Mouse (Mus musculus) cortical plate, adult 2 months (tissue): ENCODE measurements around the gene Ror1. TPM values are rescaled to one million over a fixed set of nuclear protein-coding genes. Genes with fewer than 3 reads are reported as not detected.

Experiments
- H3K27ac ChIP-seq: fragments of 200-500 bp; 2 replicates; pipeline ENCODE4 v1.5.1; 2012; ENCODE audit warnings: low read length, control low read depth, inconsistent platforms; ENCODE audit not compliant: insufficient read depth
- H3K4me1 ChIP-seq: fragments of 200-500 bp; 2 replicates; pipeline ENCODE4 v1.6.1; 2011; ENCODE audit warnings: low read length; ENCODE audit not compliant: control insufficient read depth, insufficient read depth
- H3K4me3 ChIP-seq: fragments of 200-500 bp; 2 replicates; pipeline ENCODE4 v1.5.1; 2011; ENCODE audit warnings: mild to moderate bottlenecking, low read length, control low read depth; ENCODE audit not compliant: insufficient read depth
- CTCF ChIP-seq: fragments of 200-500 bp; IDR thresholded peaks from 2 replicates; pipeline ENCODE4 v1.5.1; 2011; ENCODE audit warnings: mild to moderate bottlenecking, control low read depth, low read length; ENCODE audit not compliant: insufficient read depth; ENCODE audit errors: extremely low read depth
- POLR2A ChIP-seq: fragments of 200-500 bp; IDR thresholded peaks from 2 replicates; pipeline ENCODE4 v1.6.1; 2011; ENCODE audit warnings: mild to moderate bottlenecking, low read length, control low read depth; ENCODE audit not compliant: insufficient read depth; ENCODE audit errors: extremely low read depth
- polyA plus RNA-seq: library from polyadenylated mRNA; depleted of rRNA; stranded (reverse); fragments of >200 nt; gene quantifications from 2 replicates; pipeline ENCODE4 v1.2.3, GENCODE M21; 2012

Ror1 gene
- polyA plus RNA-seq, 1 experiment, result 0.42 TPM

- H3K4me3 ChIP-seq, result no peak overlapping the region
- no peak for TF ChIP-seq CTCF
- TF ChIP-seq POLR2A, result no peak
- no peaks in the 10 kb centered on the region for H3K4me1 ChIP-seq
- no peak overlapping the region for H3K27ac ChIP-seq
Measured at GRCm38 (mm10) chr4:100059811-100060210, 35.8 kb upstream of the Ror1 start.

- H3K4me1 ChIP-seq, result no peaks in the 10 kb centered on the region
- no peak overlapping the region for H3K4me3 ChIP-seq
- no peak for TF ChIP-seq POLR2A
- TF ChIP-seq CTCF, result no peak
- H3K27ac ChIP-seq, result no peak overlapping the region
Measured at GRCm38 (mm10) chr4:100061396-100062066, 34.1 kb upstream of the Ror1 start.

DNA sequence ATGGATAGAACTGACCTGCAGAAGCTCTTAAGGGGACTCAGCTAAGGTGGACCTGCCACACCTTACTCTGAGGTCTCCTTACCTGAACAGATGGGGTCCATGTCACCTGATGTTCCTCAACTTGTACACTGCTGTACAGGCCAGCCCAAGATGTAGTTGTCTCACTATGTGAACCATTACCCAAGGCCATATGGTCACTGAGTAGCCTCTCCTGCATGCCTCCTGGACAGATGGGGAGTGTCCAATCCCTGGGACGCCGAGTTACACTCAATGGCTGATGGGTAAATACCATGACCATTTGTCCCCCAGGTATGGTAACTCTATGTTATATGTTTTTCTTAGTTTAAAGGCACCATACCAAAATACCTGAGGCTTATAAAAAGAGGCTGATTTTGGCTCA is 29.9 kb upstream of the Ror1 start:
- H3K27ac ChIP-seq, result no peak overlapping the region
- no peak for TF ChIP-seq CTCF
- TF ChIP-seq POLR2A, result no peak
- no peaks in the 10 kb centered on the region for H3K4me1 ChIP-seq
- no peak overlapping the region for H3K4me3 ChIP-seq

- no peak for TF ChIP-seq CTCF
- no peak for TF ChIP-seq POLR2A
- Histone ChIP-seq H3K27ac (no peak overlapping the region), H3K4me3 (no peak overlapping the region), H3K4me1 (no peaks in the 10 kb centered on the region)
Measured at GRCm38 (mm10) chr4:100070101-100070500, 25.5 kb upstream of the Ror1 start.

GRCm38 (mm10) chr4:100096596-100097181 is 1.1 kb downstream of the Ror1 start:
- TF ChIP-seq CTCF, result no peak
- no peak for TF ChIP-seq POLR2A
- Histone ChIP-seq H3K4me3 (peak overlapping the region; percentile 62), H3K27ac (no peak overlapping the region), H3K4me1 (no peaks in the 10 kb centered on the region)

DNA sequence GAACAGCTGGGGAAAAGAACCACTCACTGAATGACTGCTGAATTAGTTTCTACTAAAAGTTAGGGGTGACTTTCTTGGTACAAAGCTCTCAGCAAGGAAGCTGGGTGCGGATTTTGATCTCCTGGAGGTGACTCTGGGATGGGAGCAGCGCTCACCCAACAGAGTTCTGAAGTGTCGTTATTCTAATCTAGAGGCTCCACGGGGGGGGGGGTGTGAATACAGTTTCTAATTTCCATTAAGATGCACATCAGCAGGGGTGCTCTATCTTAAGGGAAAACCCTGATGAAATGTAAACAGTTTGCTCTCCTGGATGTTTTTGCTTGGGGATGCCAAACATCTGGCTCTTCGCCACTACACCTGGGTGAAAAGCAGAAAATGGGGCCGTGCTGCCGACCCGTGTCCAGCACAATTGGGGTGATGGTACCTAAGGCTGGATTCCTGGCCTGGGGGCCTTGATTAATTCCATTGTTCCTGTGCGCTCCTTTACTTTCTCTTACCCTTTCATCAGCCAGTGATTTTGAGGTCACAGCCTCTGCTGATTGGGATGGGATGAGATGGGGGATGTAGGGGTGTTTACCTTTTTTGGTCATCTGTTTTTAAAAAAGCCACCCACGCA is 1.9 kb downstream of the Ror1 start:
- TF ChIP-seq POLR2A (no peak), CTCF (no peak)
- Histone ChIP-seq H3K4me3 (no peak overlapping the region), H3K4me1 (no peaks in the 10 kb centered on the region), H3K27ac (no peak overlapping the region)

GRCm38 (mm10) chr4:100101066-100101820 is 5.7 kb downstream of the Ror1 start:
- Histone ChIP-seq H3K27ac (no peak overlapping the region), H3K4me3 (no peak overlapping the region), H3K4me1 (no peaks in the 10 kb centered on the region)
- TF ChIP-seq CTCF (no peak), POLR2A (no peak)

DNA sequence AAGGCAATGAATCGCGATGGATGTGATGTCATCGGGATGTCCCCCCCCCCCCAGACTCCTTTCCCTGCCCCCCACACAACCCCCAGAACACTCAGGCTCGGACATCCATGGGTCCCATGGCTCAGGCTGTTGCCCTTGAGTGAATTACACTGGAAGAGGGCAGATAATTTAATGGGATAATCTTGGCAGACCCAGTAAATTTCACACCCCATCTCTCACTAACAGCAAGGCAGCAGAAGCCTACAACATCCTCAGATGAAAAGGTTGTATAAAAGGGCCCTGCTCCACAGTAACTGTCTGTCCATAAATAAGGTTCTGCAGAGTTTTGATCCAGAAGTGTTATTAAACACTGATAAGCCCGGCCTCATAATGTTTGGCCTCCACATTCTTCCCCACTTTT is 6.3 kb downstream of the Ror1 start:
- no peak overlapping the region for H3K4me3 ChIP-seq
- H3K27ac ChIP-seq, result no peak overlapping the region
- H3K4me1 ChIP-seq, result no peaks in the 10 kb centered on the region
- TF ChIP-seq CTCF, result no peak
- no peak for TF ChIP-seq POLR2A

GRCm38 (mm10) chr4:100104241-100104640 is 8.7 kb downstream of the Ror1 start:
- no peaks in the 10 kb centered on the region for H3K4me1 ChIP-seq
- TF ChIP-seq POLR2A, result no peak
- no peak for TF ChIP-seq CTCF
- no peak overlapping the region for H3K27ac ChIP-seq
- H3K4me3 ChIP-seq, result no peak overlapping the region
